Mouse (Mus musculus): Measurements from ENCODE around the gene Zfp398. TPM values are rescaled to one million over a fixed set of nuclear protein-coding genes. Genes with fewer than 3 reads are reported as not detected.
A peak's percentile ranks its signal among the peaks of the same experiment; 100 is the strongest.

The Zfp398 gene
- total and polyA plus RNA-seq, 2 experiments from 2014 or later, result 2.9 to 9.1 TPM

DNA sequence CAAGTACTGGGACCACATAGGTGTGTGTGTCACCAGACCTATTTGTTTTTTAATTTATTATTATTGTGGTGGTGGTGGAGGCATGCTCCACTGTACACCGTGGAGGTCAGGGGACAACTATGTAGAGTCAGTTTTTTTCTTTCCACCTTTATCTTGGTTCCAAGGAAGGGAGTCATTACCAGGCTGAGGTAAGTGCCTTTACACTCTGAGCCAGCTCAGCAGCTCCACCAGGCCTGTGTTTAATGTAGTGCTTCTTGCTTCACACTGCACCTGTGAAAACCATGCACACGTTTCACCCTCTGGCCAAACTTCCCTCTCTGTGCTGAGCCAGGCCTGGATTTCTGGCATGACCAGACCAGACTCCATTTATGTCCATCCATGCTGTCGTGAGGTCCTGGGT, 77.5 kb downstream of the Zfp398 start:
- H3K9ac ChIP-seq (replicated peaks; ENCODE audit: low read depth, low read length), result no peak overlapping the region
- H3K4me2 ChIP-seq (ENCODE audit: low read depth, low read length), result no peak overlapping the region
- WGBS, result 49% methylated on average over 3 of the region's 3 CpGs
- H3K27ac ChIP-seq (ENCODE audit: low read depth), result no peak overlapping the region
- H3K9me3 ChIP-seq (replicated peaks; ENCODE audit: control insufficient read depth, low read length), result no peaks in the 10 kb centered on the region
- H3K4me1 ChIP-seq (ENCODE audit: control insufficient read depth, insufficient read depth), result no peaks in the 10 kb centered on the region
- H3K4me3 ChIP-seq (ENCODE audit: low read depth, low read length), result no peak overlapping the region
- no peak for ATAC-seq (ENCODE audit: insufficient read depth, low read depth)
- H3K27me3 ChIP-seq (ENCODE audit: control insufficient read depth, insufficient read depth, low read length), result no peaks in the 10 kb centered on the region
- DNase-seq (ENCODE audit: low spot score), result no peak
- no peak for TF ChIP-seq EP300 (IDR thresholded peaks at IDR 0.05; ENCODE audit: low read depth)
- TF ChIP-seq CTCF (IDR thresholded peaks at IDR 0.05; ENCODE audit: low read depth), result no peak
- no peaks in the 10 kb centered on the region for H3K36me3 ChIP-seq (replicated peaks; ENCODE audit: control insufficient read depth, insufficient read depth, low read length)

DNA sequence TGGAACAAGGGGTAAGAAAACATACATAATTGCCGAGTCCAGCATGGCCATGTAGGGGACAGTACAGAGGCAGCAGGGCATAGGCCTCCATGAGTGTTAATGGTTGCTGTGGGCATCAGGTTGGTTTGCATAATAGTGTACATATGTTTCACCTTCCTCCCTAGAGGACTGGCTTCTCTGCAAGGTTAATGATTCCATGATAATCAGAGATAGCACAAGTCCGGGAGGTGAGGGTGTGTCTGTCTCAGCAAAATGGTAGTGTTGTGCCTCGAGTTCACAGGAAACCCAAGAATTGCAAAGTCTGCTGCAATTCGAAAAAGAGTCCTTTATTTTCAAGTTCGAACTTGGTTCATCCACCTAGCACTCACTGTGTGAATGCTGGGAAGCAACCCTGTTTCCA, 81.6 kb downstream of the Zfp398 start:
- no peak overlapping the region for H3K4me2 ChIP-seq (ENCODE audit: low read depth, low read length)
- peaks cover 9% of the 10 kb centered on the region for H3K4me1 ChIP-seq (ENCODE audit: control insufficient read depth, insufficient read depth)
- H3K9me3 ChIP-seq (replicated peaks; ENCODE audit: control insufficient read depth, low read length), result no peaks in the 10 kb centered on the region
- WGBS, result 67% methylated on average over 5 of the region's 5 CpGs
- TF ChIP-seq CTCF (IDR thresholded peaks at IDR 0.05; ENCODE audit: low read depth) (no peak), EP300 (IDR thresholded peaks at IDR 0.05; ENCODE audit: low read depth) (no peak)
- no peaks in the 10 kb centered on the region for H3K36me3 ChIP-seq (replicated peaks; ENCODE audit: control insufficient read depth, insufficient read depth, low read length)
- H3K9ac ChIP-seq (replicated peaks; ENCODE audit: low read depth, low read length), result no peak overlapping the region
- H3K27ac ChIP-seq (ENCODE audit: low read depth), result no peak overlapping the region
- no peak overlapping the region for H3K4me3 ChIP-seq (ENCODE audit: low read depth, low read length)
- ATAC-seq (ENCODE audit: insufficient read depth, low read depth), result no peak
- DNase-seq (ENCODE audit: low spot score), result no peak
- no peaks in the 10 kb centered on the region for H3K27me3 ChIP-seq (ENCODE audit: control insufficient read depth, insufficient read depth, low read length)

- Histone ChIP-seq H3K27ac (ENCODE audit: low read depth) (no peak overlapping the region), H3K4me3 (ENCODE audit: low read depth, low read length) (no peak overlapping the region), H3K36me3 (replicated peaks; ENCODE audit: control insufficient read depth, insufficient read depth, low read length) (no peaks in the 10 kb centered on the region), H3K9ac (replicated peaks; ENCODE audit: low read depth, low read length) (no peak overlapping the region), H3K4me2 (ENCODE audit: low read depth, low read length) (no peak overlapping the region), H3K9me3 (replicated peaks; ENCODE audit: control insufficient read depth, low read length) (no peaks in the 10 kb centered on the region), H3K4me1 (ENCODE audit: control insufficient read depth, insufficient read depth) (peaks cover 11% of the 10 kb centered on the region), H3K27me3 (ENCODE audit: control insufficient read depth, insufficient read depth, low read length) (no peaks in the 10 kb centered on the region)
- TF ChIP-seq CTCF (IDR thresholded peaks at IDR 0.05; ENCODE audit: low read depth) (no peak), EP300 (IDR thresholded peaks at IDR 0.05; ENCODE audit: low read depth) (no peak)
- ATAC-seq (ENCODE audit: insufficient read depth, low read depth) (no peak), DNase-seq (ENCODE audit: low spot score) (no peak)
- WGBS, result 75% methylated on average over 3 of the region's 3 CpGs
Measured at GRCm38 (mm10) chr6:47918768-47919274, 83.4 kb downstream of the Zfp398 start.

DNA sequence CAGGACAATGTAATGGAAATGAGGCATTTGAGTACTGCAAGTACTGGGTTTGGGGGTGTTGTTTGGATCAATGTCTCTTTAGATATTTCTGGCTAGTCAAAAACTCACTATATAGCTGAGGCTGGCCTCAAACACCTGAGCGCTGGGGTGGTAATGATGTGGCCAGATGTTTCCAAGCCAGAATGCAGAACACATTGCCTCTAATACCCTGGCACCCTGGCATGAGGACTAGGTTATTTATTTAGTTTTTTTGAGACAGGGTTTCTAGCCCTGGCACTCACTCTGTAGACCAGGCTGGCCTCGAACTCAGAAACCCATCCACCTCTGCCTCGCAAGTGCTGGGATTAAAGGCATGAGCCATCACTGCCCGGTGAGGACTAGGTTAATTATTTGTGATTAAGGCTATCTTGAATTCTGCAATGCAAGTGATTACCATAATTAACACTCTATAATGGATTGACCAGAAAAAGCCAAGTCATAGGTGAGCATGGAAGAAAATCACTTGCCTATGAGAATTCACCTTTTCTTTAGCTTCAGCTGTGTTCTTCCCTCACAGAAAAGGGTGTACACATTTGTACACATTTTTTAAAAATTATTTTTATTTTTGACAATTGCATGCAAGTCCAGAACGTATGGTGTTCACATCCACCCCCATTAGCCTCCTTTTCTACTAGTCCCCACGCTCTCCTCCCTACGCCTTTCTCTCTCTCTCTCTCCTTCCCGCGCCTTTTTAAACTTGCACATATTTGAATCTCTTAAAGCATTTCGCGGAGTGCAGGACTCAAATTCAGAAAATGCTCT, 84.4 kb downstream of the Zfp398 start:
- Histone ChIP-seq H3K36me3 (replicated peaks; ENCODE audit: control insufficient read depth, insufficient read depth, low read length) (no peaks in the 10 kb centered on the region), H3K4me1 (ENCODE audit: control insufficient read depth, insufficient read depth) (peaks cover 11% of the 10 kb centered on the region), H3K4me2 (ENCODE audit: low read depth, low read length) (peak overlapping the region; percentile 60), H3K27ac (ENCODE audit: low read depth) (peak overlapping the region; percentile 96; the same call in 1 of the 2 replicates), H3K27me3 (ENCODE audit: control insufficient read depth, insufficient read depth, low read length) (no peaks in the 10 kb centered on the region), H3K9ac (replicated peaks; ENCODE audit: low read depth, low read length) (peak overlapping the region; percentile 79; the same call in 1 of the 2 replicates), H3K9me3 (replicated peaks; ENCODE audit: control insufficient read depth, low read length) (no peaks in the 10 kb centered on the region), H3K4me3 (ENCODE audit: low read depth, low read length) (peak overlapping the region; percentile 86)
- no peak for DNase-seq (ENCODE audit: low spot score)
- WGBS, result 28% methylated on average over 11 of the region's 11 CpGs
- TF ChIP-seq EP300 (IDR thresholded peaks at IDR 0.05; ENCODE audit: low read depth) (no peak), CTCF (IDR thresholded peaks at IDR 0.05; ENCODE audit: low read depth) (no peak)
- ATAC-seq (ENCODE audit: insufficient read depth, low read depth), result peak; percentile 18

DNA sequence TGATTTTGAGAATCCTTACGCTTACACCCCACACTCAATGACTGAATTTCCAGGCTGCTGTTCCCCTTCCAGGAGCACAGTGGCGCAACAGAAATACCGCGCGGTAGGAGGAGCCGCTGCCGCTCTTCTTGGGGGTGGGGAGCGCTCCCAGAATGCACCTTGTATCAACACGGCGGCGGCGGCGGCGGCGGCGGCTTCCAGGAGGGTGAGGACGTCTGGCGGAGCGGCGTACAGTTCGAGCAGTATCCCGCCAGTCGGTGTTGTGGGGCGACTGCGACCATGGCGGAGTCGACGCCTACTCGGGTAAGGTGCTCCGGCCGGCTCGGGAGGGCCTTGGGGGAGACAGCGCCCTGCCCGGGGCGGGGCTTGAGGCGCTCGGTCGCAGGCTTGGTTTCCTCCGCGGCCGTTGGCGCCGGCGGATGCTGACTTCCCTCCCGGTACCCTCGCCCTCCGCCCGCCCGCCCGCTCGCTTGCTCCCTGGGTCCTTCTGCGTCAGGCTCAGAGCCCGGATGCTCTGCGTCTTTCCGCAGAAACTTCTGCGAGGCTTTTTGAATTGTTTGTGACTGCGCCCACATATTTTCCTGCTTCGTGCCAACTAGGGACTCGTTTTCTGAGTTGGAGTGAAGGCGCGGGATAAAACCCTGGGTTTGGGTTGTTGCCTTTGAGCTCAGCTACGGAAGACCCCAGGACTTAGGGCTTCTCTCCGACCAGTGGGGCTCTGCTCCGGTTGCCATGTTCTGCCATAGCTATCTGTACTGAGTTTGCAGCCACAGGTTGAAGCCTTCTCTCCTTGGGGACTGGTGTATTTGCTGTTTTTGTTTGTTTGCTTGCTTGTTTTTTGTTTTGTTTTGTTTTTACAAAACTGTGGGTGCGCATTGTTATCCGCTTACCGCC, 85.2 kb downstream of the Zfp398 start, which contains the start of gene Zfp212:
Gene Zfp212 (plus strand): TSS at position 30 of the 894 bp plus-strand sequence.
- no peaks in the 10 kb centered on the region for H3K9me3 ChIP-seq (replicated peaks; ENCODE audit: control insufficient read depth, low read length)

More for the DNA sequence above, 85.2 kb downstream of the Zfp398 start, which contains the start of gene Zfp212:
- ATAC-seq (ENCODE audit: insufficient read depth, low read depth), result peak; percentile 97
- peak within 1 kb of the TSS; percentile 96 for H3K27ac ChIP-seq (ENCODE audit: low read depth)
- H3K4me1 ChIP-seq (ENCODE audit: control insufficient read depth, insufficient read depth), result peaks cover 11% of the 10 kb centered on the region
- peak; percentile 92 for DNase-seq (ENCODE audit: low spot score)
- peak within 1 kb of the TSS; percentile 79 for H3K9ac ChIP-seq (replicated peaks; ENCODE audit: low read depth, low read length)
- peak within 1 kb of the TSS; percentile 86 for H3K4me3 ChIP-seq (ENCODE audit: low read depth, low read length)
- H3K36me3 ChIP-seq (replicated peaks; ENCODE audit: control insufficient read depth, insufficient read depth, low read length), result no peaks in the 10 kb centered on the region
- peak within 1 kb of the TSS; percentile 60 for H3K4me2 ChIP-seq (ENCODE audit: low read depth, low read length)
- TF ChIP-seq EP300 (IDR thresholded peaks at IDR 0.05; ENCODE audit: low read depth) (peak; percentile 74), CTCF (IDR thresholded peaks at IDR 0.05; ENCODE audit: low read depth) (peak; percentile 69)
- no peaks in the 10 kb centered on the region for H3K27me3 ChIP-seq (ENCODE audit: control insufficient read depth, insufficient read depth, low read length)
- WGBS, result under 1% methylated on average over 64 of the region's 67 CpGs

MicroRNA genes within 50 kb of the gene (microRNA counts, 519-probe panel; counts per million panel counts)
- not detected for microRNA mmu-miR-704

Small RNAs within 50 kb of the gene (microRNA-seq; reads per million reads assigned to microRNA genes)
- gene Mir704, result not detected

Other genes starting within 250 kb of the Zfp398 start
- 8.6 and 11.9 TPM in 2 replicates for gene Ezh2, start 240.3 kb upstream of the Zfp398 start, total RNA-seq (2014; rRNA removed; ENCODE audit: low replicate concordance)
- 25.9 and 26.3 TPM in 2 replicates for gene Ezh2, start 240.3 kb upstream of the Zfp398 start, polyA plus RNA-seq (2015; fragmentation: Nextera tagmentation; extraction: Ambion mirVana)
- 36.0 and 45.1 TPM in 2 replicates for gene Pdia4, start 22.2 kb upstream of the Zfp398 start, total RNA-seq (2014; rRNA removed; ENCODE audit: low replicate concordance)
- 51.4 and 66.0 TPM in 2 replicates for gene Pdia4, start 22.2 kb upstream of the Zfp398 start, polyA plus RNA-seq (2015; fragmentation: Nextera tagmentation; extraction: Ambion mirVana)
- 0.69 TPM in 1 of 2 replicates, not detected in the other for gene Zfp786, start 4.8 kb upstream of the Zfp398 start, total RNA-seq (2014; rRNA removed; ENCODE audit: low replicate concordance)
- gene Zfp786, start 4.8 kb upstream of the Zfp398 start, polyA plus RNA-seq (2015; fragmentation: Nextera tagmentation; extraction: Ambion mirVana), result 0.70 and 0.85 TPM in 2 replicates
- 10.3 and 20.5 TPM in 2 replicates for gene Zfp282, start 41.5 kb downstream of the Zfp398 start, total RNA-seq (2014; rRNA removed; ENCODE audit: low replicate concordance)
- 4.8 and 5.4 TPM in 2 replicates for gene Zfp282, start 41.5 kb downstream of the Zfp398 start, polyA plus RNA-seq (2015; fragmentation: Nextera tagmentation; extraction: Ambion mirVana)
- gene Zfp212, start 84.8 kb downstream of the Zfp398 start, total RNA-seq (2014; rRNA removed; ENCODE audit: low replicate concordance), result 5.8 and 7.8 TPM in 2 replicates
- 5.9 and 7.5 TPM in 2 replicates for gene Zfp212, start 84.8 kb downstream of the Zfp398 start, polyA plus RNA-seq (2015; fragmentation: Nextera tagmentation; extraction: Ambion mirVana)
- 2.2 and 2.4 TPM in 2 replicates for gene Zfp956, start 117.7 kb downstream of the Zfp398 start, total RNA-seq (2014; rRNA removed; ENCODE audit: low replicate concordance)
- gene Zfp956, start 117.7 kb downstream of the Zfp398 start, polyA plus RNA-seq (2015; fragmentation: Nextera tagmentation; extraction: Ambion mirVana), result 1.2 and 2.0 TPM in 2 replicates
- 9.6 and 25.5 TPM in 2 replicates for gene Zfp777, start 213.2 kb downstream of the Zfp398 start, total RNA-seq (2014; rRNA removed; ENCODE audit: low replicate concordance)
- 1.7 and 2.4 TPM in 2 replicates for gene Zfp777, start 213.2 kb downstream of the Zfp398 start, polyA plus RNA-seq (2015; fragmentation: Nextera tagmentation; extraction: Ambion mirVana)